Mouse (Mus musculus) Patski (cell line): ENCODE results near the gene Prickle4. TPM values are rescaled to one million over a fixed set of nuclear protein-coding genes. Genes with fewer than 3 reads are reported as not detected.

Experiments
- ATAC-seq: fragments of 100-300 bp; one replicate; pipeline ENCODE4 v1.8.0; 2021
- CTCF ChIA-PET: fragments of 350-600 bp; sonication (Branson Sonifier 250); formaldehyde crosslinking; loops from one replicate; lab custom pipeline; 2022; ENCODE audit warnings: inconsistent platforms; lab: Charles Lee
- POLR2A ChIA-PET: fragments of 350-600 bp; sonication (Branson Sonifier 250); formaldehyde crosslinking; loops from one replicate; lab custom pipeline; 2022; ENCODE audit warnings: antibody characterized with exemption, inconsistent platforms; lab: Charles Lee
- DNase-seq: peaks from one replicate; pipeline ENCODE4 v3.0.0-alpha.2; 2011; ENCODE audit warnings: low read depth, low spot score
- H3K27me3 ChIP-seq: fragments of 371-371 bp; one replicate; pipeline ENCODE4 v1.5.1; 2021
- CTCF ChIP-seq: fragments of 100-300 bp; IDR thresholded peaks from one replicate; pipeline ENCODE4 v1.5.1; 2021
- in situ Hi-C: fragments of 300-500 bp; cut with MboI; formaldehyde crosslinking; loops from 3 replicates; pipeline ENCODE4 v1.11.1; 2018; ENCODE audit warnings: low pct_unique_long_range_greater_than_20kb, mixed read lengths
- polyA plus RNA-seq: library from polyadenylated mRNA; unstranded; gene quantifications from one replicate; pipeline ENCODE4 v1.2.3, GENCODE M21; 2021

The Prickle4 gene
- polyA plus RNA-seq, 1 experiment from 2014 or later, result 5.5 TPM

- no peaks in the 10 kb centered on the region for H3K27me3 ChIP-seq
- ATAC-seq (no peak), DNase-seq (no peak)
- ChIA-PET POLR2A (interaction anchor here (0.7 kb wide), 1 partner anchor 10 kb away, joined by 3 read pairs; no protein-coding TSS in a partner anchor), CTCF (interaction anchor here (1.0 to 2.3 kb wide), 4 partner anchors 11 to 66 kb away, joined by 3 to 7 read pairs (median 4); no protein-coding TSS in a partner anchor)
- in situ Hi-C loops, result no loop called here
- no peak for TF ChIP-seq CTCF
These were observed 680 bp downstream of the Prickle4 start for GRCm38 (mm10) chr17:47693671-47694441.

- no peaks in the 10 kb centered on the region for H3K27me3 ChIP-seq
- ChIA-PET POLR2A (no interaction called here), CTCF (interaction anchor here (1.2 to 2.5 kb wide), 2 partner anchors 15 to 68 kb away, joined by 3 to 8 read pairs; no protein-coding TSS in a partner anchor)
- in situ Hi-C loops, result no loop called here
- DNase-seq, result no peak
- TF ChIP-seq CTCF, result no peak
- no peak for ATAC-seq
These were observed 2.9 kb downstream of the Prickle4 start for GRCm38 (mm10) chr17:47691650-47692049.

GRCm38 (mm10) chr17:47689894-47690293, 4.6 kb downstream of the Prickle4 start:
- in situ Hi-C loops, result loop anchor here (5.0 kb wide), 2 partner anchors 43 to 178 kb away; no protein-coding TSS in a partner anchor

GRCm38 (mm10) chr17:47688608-47689575, 5.6 kb downstream of the Prickle4 start, which contains the start of gene Frs3:
Frs3 (plus strand) TSS chr17:47689030.
- TF ChIP-seq CTCF, result no peak
- in situ Hi-C loops, result loop anchor here (5.0 kb wide), 2 partner anchors 42 to 177 kb away; no protein-coding TSS in a partner anchor
- POLR2A ChIA-PET, result interaction anchor here (0.7 to 1.3 kb wide), 2 partner anchors 17 to 193 kb away, joined by 3 to 4 read pairs; no protein-coding TSS in a partner anchor
- DNase-seq, result no peak
- no peaks in the 10 kb centered on the region for H3K27me3 ChIP-seq
- CTCF ChIA-PET, result interaction anchor here (1.0 to 2.5 kb wide), 2 partner anchors 12 to 45 kb away, joined by 3 to 8 read pairs; no protein-coding TSS in a partner anchor
- peak; percentile 28 for ATAC-seq

More at GRCm38 (mm10) chr17:47689894-47690293, 4.6 kb downstream of the Prickle4 start:
- ATAC-seq, result no peak
- DNase-seq, result no peak
- POLR2A ChIA-PET, result no interaction called here
- no peaks in the 10 kb centered on the region for H3K27me3 ChIP-seq
- TF ChIP-seq CTCF, result no peak
- CTCF ChIA-PET, result interaction anchor here (1.0 to 2.5 kb wide), 2 partner anchors 13 to 46 kb away, joined by 3 to 8 read pairs; no protein-coding TSS in a partner anchor

GRCm38 (mm10) chr17:47688344-47688607, 6.3 kb downstream of the Prickle4 start, which contains the start of gene Tomm6:
Tomm6 (minus strand) TSS chr17:47688386.
- in situ Hi-C loops, result loop anchor here (5.0 kb wide), 2 partner anchors 41 to 176 kb away; no protein-coding TSS in a partner anchor
- no peaks in the 10 kb centered on the region for H3K27me3 ChIP-seq
- DNase-seq (no peak), ATAC-seq (no peak)
- TF ChIP-seq CTCF, result no peak
- CTCF ChIA-PET, result no interaction called here
- POLR2A ChIA-PET, result interaction anchor here (0.7 to 1.3 kb wide), 2 partner anchors 17 to 192 kb away, joined by 3 to 4 read pairs; no protein-coding TSS in a partner anchor

GRCm38 (mm10) chr17:47687409-47688343, 6.9 kb downstream of the Prickle4 start:
- TF ChIP-seq CTCF, result no peak
- CTCF ChIA-PET, result no interaction called here
- POLR2A ChIA-PET, result interaction anchor here (0.7 to 1.3 kb wide), 2 partner anchors 18 to 192 kb away, joined by 3 to 4 read pairs; no protein-coding TSS in a partner anchor
- H3K27me3 ChIP-seq, result no peaks in the 10 kb centered on the region
- in situ Hi-C loops, result loop anchor here (5.0 kb wide), 2 partner anchors 40 to 175 kb away; no protein-coding TSS in a partner anchor
- peak; percentile 64 for DNase-seq
- peak; percentile 77 for ATAC-seq

- in situ Hi-C loops, result no loop called here
- no peak for TF ChIP-seq CTCF
- H3K27me3 ChIP-seq, result no peaks in the 10 kb centered on the region
- ATAC-seq, result no peak
- DNase-seq, result no peak
- POLR2A ChIA-PET, result interaction anchor here (1.0 kb wide), 1 partner anchor 35 kb away, joined by 3 read pairs; no protein-coding TSS in a partner anchor
- CTCF ChIA-PET, result interaction anchor here (0.9 to 2.1 kb wide), 3 partner anchors 20 to 69 kb away, joined by 3 to 5 read pairs (median 4); no protein-coding TSS in a partner anchor
These were observed 11.7 kb downstream of the Prickle4 start for GRCm38 (mm10) chr17:47682836-47683235.

- no peak for TF ChIP-seq CTCF
- ATAC-seq (no peak), DNase-seq (no peak)
- H3K27me3 ChIP-seq, result no peaks in the 10 kb centered on the region
- CTCF ChIA-PET, result interaction anchor here (1.2 to 3.9 kb wide), 5 partner anchors 31 to 54 kb away, joined by 3 to 55 read pairs (median 3); no protein-coding TSS in a partner anchor
- in situ Hi-C loops, result no loop called here
- POLR2A ChIA-PET, result no interaction called here
These were observed 15.8 kb downstream of the Prickle4 start for GRCm38 (mm10) chr17:47678702-47679101.

GRCm38 (mm10) chr17:47678238-47678637, 16.3 kb downstream of the Prickle4 start:
- ChIA-PET CTCF (interaction anchor here (1.6 to 3.9 kb wide), 4 partner anchors 31 to 39 kb away, joined by 3 to 55 read pairs (median 14); no protein-coding TSS in a partner anchor), POLR2A (no interaction called here)
- TF ChIP-seq CTCF, result no peak
- no peak for ATAC-seq
- no peaks in the 10 kb centered on the region for H3K27me3 ChIP-seq
- no peak for DNase-seq
- in situ Hi-C loops, result no loop called here
